Mouse (Mus musculus) MEL (cell line): ENCODE measurements around the gene Rffl. TPM values are rescaled to one million over a fixed set of nuclear protein-coding genes. Genes with fewer than 3 reads are reported as not detected.

Experiments
- DNase-seq: peaks from one replicate; pipeline ENCODE4 v3.0.0; 2011; ENCODE audit warnings: low read depth, low spot score
- H3K27ac ChIP-seq: 2 replicates; pipeline ENCODE4 v1.5.1; 2012; ENCODE audit warnings: low read depth, mild to moderate bottlenecking, control low read depth, low read length, moderate library complexity; ENCODE audit not compliant: control insufficient read depth
- H3K27me3 ChIP-seq, 2 experiments: fragments of 150-350 bp in 1 of 2; sonication (generic) in 1 of 2; 2 replicates each; pipeline ENCODE4 v1.6.1; 2012; ENCODE audit warnings: low read length in 2 of 2, mild to moderate bottlenecking in 2 of 2, improper control_type of control experiment in 1 of 2, moderate library complexity in 1 of 2; ENCODE audit not compliant: insufficient read depth in 2 of 2, control insufficient read depth in 1 of 2
- H3K36me3 ChIP-seq, 2 experiments: 2 replicates each; pipeline ENCODE4 v1.6.1; 2012 to 2014; ENCODE audit warnings: low read length in 2 of 2, improper control_type of control experiment in 1 of 2, inconsistent platforms in 1 of 2, mild to moderate bottlenecking in 1 of 2; ENCODE audit not compliant: insufficient read depth in 2 of 2, control insufficient read depth in 1 of 2
- H3K4me1 ChIP-seq, 2 experiments: fragments of 150-350 bp in 1 of 2; sonication (generic) in 1 of 2; 2 replicates each; pipeline ENCODE4 v1.6.1; 2012; ENCODE audit warnings: low read length in 2 of 2, improper control_type of control experiment in 1 of 2, mild to moderate bottlenecking in 1 of 2; ENCODE audit not compliant: insufficient read depth in 2 of 2, control insufficient read depth in 1 of 2
- H3K4me3 ChIP-seq, 2 experiments: fragments of 150-350 bp in 1 of 2; sonication (generic) in 1 of 2; 2 replicates each; pipeline ENCODE4 v1.5.1; 2012; ENCODE audit warnings: low read depth in 2 of 2, low read length in 2 of 2, mild to moderate bottlenecking in 2 of 2, moderate library complexity in 2 of 2, control low read depth in 1 of 2, improper control_type of control experiment in 1 of 2; ENCODE audit not compliant: control insufficient read depth in 1 of 2, insufficient read depth in 1 of 2
- H3K79me2 ChIP-seq: 2 replicates; pipeline ENCODE4 v1.6.1; 2012; ENCODE audit warnings: mild to moderate bottlenecking, low read length, moderate library complexity; ENCODE audit not compliant: control insufficient read depth, poor library complexity, insufficient read depth
- H3K9ac ChIP-seq: 2 replicates; pipeline ENCODE4 v1.6.1; 2012; ENCODE audit warnings: low read depth, mild to moderate bottlenecking, control low read depth, low read length, moderate library complexity; ENCODE audit not compliant: control insufficient read depth, poor library complexity, severe bottlenecking
- H3K9me3 ChIP-seq: fragments of 150-350 bp; sonication (generic); replicated peaks from 2 replicates; pipeline ENCODE4 v1.6.1; 2012; ENCODE audit warnings: mild to moderate bottlenecking, low read length, improper control_type of control experiment, moderate library complexity; ENCODE audit not compliant: insufficient read depth
- BHLHE40 ChIP-seq: IDR thresholded peaks from 2 replicates; pipeline ENCODE4 v1.6.1; 2012; ENCODE audit warnings: low read depth, mild to moderate bottlenecking, inconsistent platforms, low read length, improper control_type of control experiment, borderline replicate concordance
- CHD1 ChIP-seq: IDR thresholded peaks from 2 replicates; pipeline ENCODE4 v1.6.1; 2012; ENCODE audit warnings: low read depth, mild to moderate bottlenecking, inconsistent platforms, low read length, improper control_type of control experiment
- CTCF ChIP-seq, 3 experiments: IDR thresholded peaks in 2 of 3; conservative IDR thresholded peaks in 1 of 3; 2 replicates each; pipeline ENCODE4 v1.5.1; 2011 to 2012; ENCODE audit warnings: low read length in 3 of 3, low read depth in 2 of 3, mild to moderate bottlenecking in 2 of 3, improper control_type of control experiment in 1 of 3, inconsistent platforms in 1 of 3, mixed read lengths in 1 of 3, moderate library complexity in 1 of 3; ENCODE audit not compliant: control insufficient read depth in 1 of 3, insufficient read depth in 1 of 3, poor library complexity in 1 of 3, severe bottlenecking in 1 of 3
- E2F4 ChIP-seq: IDR thresholded peaks from 2 replicates; pipeline ENCODE4 v1.6.1; 2011; ENCODE audit warnings: low read depth, low read length, improper control_type of control experiment, borderline replicate concordance
- ELF1 ChIP-seq: IDR thresholded peaks from 2 replicates; pipeline ENCODE4 v1.6.1; 2014; ENCODE audit warnings: low read depth, mild to moderate bottlenecking, inconsistent platforms, low read length, improper control_type of control experiment, moderate library complexity
- EP300 ChIP-seq, 2 experiments: IDR thresholded peaks; 2 replicates each; pipeline ENCODE4 v1.6.1; 2011; ENCODE audit warnings: improper control_type of control experiment in 2 of 2, low read length in 2 of 2, low read depth in 1 of 2, mild to moderate bottlenecking in 1 of 2
- ETS1 ChIP-seq: IDR thresholded peaks from 2 replicates; pipeline ENCODE4 v1.6.1; 2012; ENCODE audit warnings: low read depth, mild to moderate bottlenecking, inconsistent platforms, low read length, improper control_type of control experiment, moderate library complexity
- GATA1 ChIP-seq: IDR thresholded peaks from 2 replicates; pipeline ENCODE4 v1.6.1; 2011; ENCODE audit warnings: low read depth, low read length, improper control_type of control experiment
- JUND ChIP-seq: IDR thresholded peaks from 2 replicates; pipeline ENCODE4 v1.6.1; 2011; ENCODE audit warnings: low read depth, mild to moderate bottlenecking, improper control_type of control experiment, low read length
- MAFK ChIP-seq: IDR thresholded peaks from 2 replicates; pipeline ENCODE4 v1.6.1; 2011; ENCODE audit warnings: low read depth, mild to moderate bottlenecking, low read length, improper control_type of control experiment, borderline replicate concordance
- MAX ChIP-seq: IDR thresholded peaks from 2 replicates; pipeline ENCODE4 v1.6.1; 2011; ENCODE audit warnings: low read length, improper control_type of control experiment
- MAZ ChIP-seq: IDR thresholded peaks from 2 replicates; pipeline ENCODE4 v1.6.1; 2012; ENCODE audit warnings: low read depth, mild to moderate bottlenecking, inconsistent platforms, low read length, improper control_type of control experiment
- MEF2A ChIP-seq: IDR thresholded peaks from 2 replicates; pipeline ENCODE4 v1.6.1; 2014; ENCODE audit warnings: low read depth, mild to moderate bottlenecking, inconsistent platforms, low read length, improper control_type of control experiment; ENCODE audit not compliant: poor library complexity, insufficient replicate concordance, severe bottlenecking; ENCODE audit errors: extremely low read depth
- MXI1 ChIP-seq: IDR thresholded peaks from 2 replicates; pipeline ENCODE4 v1.6.1; 2011; ENCODE audit warnings: mild to moderate bottlenecking, low read depth, low read length, improper control_type of control experiment
- MYC ChIP-seq: IDR thresholded peaks from 2 replicates; pipeline ENCODE4 v1.6.1; 2011; ENCODE audit warnings: low read depth, mild to moderate bottlenecking, low read length, improper control_type of control experiment, moderate library complexity
- NELFE ChIP-seq: IDR thresholded peaks from 2 replicates; pipeline ENCODE4 v1.6.1; 2011; ENCODE audit warnings: low read depth, low read length, improper control_type of control experiment
- NRF1 ChIP-seq: IDR thresholded peaks from 2 replicates; pipeline ENCODE4 v1.6.1; 2014; ENCODE audit warnings: low read depth, mild to moderate bottlenecking, inconsistent platforms, low read length, improper control_type of control experiment, moderate library complexity; ENCODE audit not compliant: poor library complexity, insufficient read depth, severe bottlenecking
- POLR2AphosphoS2 ChIP-seq: IDR thresholded peaks from 2 replicates; pipeline ENCODE4 v1.6.1; 2011; ENCODE audit warnings: low read length, improper control_type of control experiment
- POLR2AphosphoS5 ChIP-seq: IDR thresholded peaks from 2 replicates; pipeline ENCODE4 v1.6.1; 2012; ENCODE audit warnings: low read depth, borderline replicate concordance, mild to moderate bottlenecking, inconsistent platforms, low read length, moderate library complexity, mixed read lengths
- RCOR1 ChIP-seq: IDR thresholded peaks from 2 replicates; pipeline ENCODE4 v1.6.1; 2012; ENCODE audit warnings: low read depth, mild to moderate bottlenecking, inconsistent platforms, low read length, improper control_type of control experiment
- SIN3A ChIP-seq: IDR thresholded peaks from 2 replicates; pipeline ENCODE4 v1.6.1; 2012; ENCODE audit warnings: low read length, improper control_type of control experiment, inconsistent platforms
- TBP ChIP-seq: IDR thresholded peaks from 2 replicates; pipeline ENCODE4 v1.8.0; 2011; ENCODE audit warnings: low read depth, low read length, improper control_type of control experiment
- TCF12 ChIP-seq: IDR thresholded peaks from 2 replicates; pipeline ENCODE4 v1.6.1; 2014; ENCODE audit warnings: low read depth, mild to moderate bottlenecking, inconsistent platforms, low read length, improper control_type of control experiment, moderate library complexity
- USF1 ChIP-seq: IDR thresholded peaks from 2 replicates; pipeline ENCODE4 v1.6.1; 2014; ENCODE audit warnings: low read depth, mild to moderate bottlenecking, inconsistent platforms, low read length, improper control_type of control experiment, moderate library complexity
- ZC3H11A ChIP-seq: IDR thresholded peaks from 2 replicates; pipeline ENCODE4 v1.6.1; 2012; ENCODE audit warnings: low read depth, mild to moderate bottlenecking, inconsistent platforms, low read length, improper control_type of control experiment
- ZKSCAN1 ChIP-seq: IDR thresholded peaks from 2 replicates; pipeline ENCODE4 v1.6.1; 2012; ENCODE audit warnings: low read depth, mild to moderate bottlenecking, inconsistent platforms, low read length, improper control_type of control experiment, moderate library complexity
- ZMIZ1 ChIP-seq: IDR thresholded peaks from 2 replicates; pipeline ENCODE4 v1.6.1; 2012; ENCODE audit warnings: low read depth, mild to moderate bottlenecking, inconsistent platforms, low read length, improper control_type of control experiment, moderate library complexity
- ZNF384 ChIP-seq: IDR thresholded peaks from 2 replicates; pipeline ENCODE4 v1.6.1; 2012; ENCODE audit warnings: low read depth, mild to moderate bottlenecking, inconsistent platforms, low read length, improper control_type of control experiment
- polyA plus RNA-seq, 2 experiments: library from polyadenylated mRNA; stranded (reverse) in 1 of 2; unstranded in 1 of 2; fragments of >175 nt in 1 of 2; fragments of >200 nt in 1 of 2; gene quantifications; 2 replicates each; pipeline versions ENCODE4 v1.2.1 to v1.2.4; 2012; ENCODE audit warnings: low replicate concordance in 2 of 2, low read depth in 1 of 2; ENCODE audit not compliant: insufficient read length in 2 of 2, insufficient read depth in 1 of 2, missing spikeins in 1 of 2
- total RNA-seq: library from RNA; depleted of rRNA; stranded (reverse); fragments of 300-350 nt; gene quantifications from 2 replicates; pipeline ENCODE4 v1.2.3, GENCODE M21; 2012

Gene Rffl
- total and polyA plus RNA-seq, 3 experiments, result 15.2 to 17.8 TPM; not detected in 1

DNA sequence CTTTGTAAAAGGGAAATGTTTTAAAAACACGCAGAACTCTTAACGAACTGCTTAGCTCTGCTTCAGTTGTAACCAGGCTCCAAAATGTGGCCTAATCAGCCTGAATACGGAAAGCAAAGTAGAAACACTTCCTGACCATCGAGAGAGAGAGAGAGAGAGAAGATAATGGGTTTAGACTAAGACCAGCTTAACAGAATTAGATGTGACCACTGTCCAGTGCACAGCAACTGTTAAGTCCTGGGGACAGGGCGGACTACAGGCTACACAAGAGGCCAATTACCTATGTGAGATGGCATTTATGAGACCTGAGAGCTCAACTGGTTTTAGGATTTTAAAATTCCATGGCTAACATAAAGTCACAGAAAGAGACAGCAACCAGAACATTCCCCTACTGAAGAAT, 3.1 kb downstream of the Rffl start:
- no peak for DNase-seq
- Histone ChIP-seq H3K4me1 (peaks cover 20 to 40% of the 10 kb centered on the region in 2 experiments), H3K27me3 (no peaks in the 10 kb centered on the region), H3K79me2 (peaks cover 15% of the 10 kb centered on the region), H3K27ac (no peak overlapping the region), H3K4me3 (no peak overlapping the region), H3K36me3 (peaks cover 0 to 50% of the 10 kb centered on the region in 2 experiments; a peak in 2 of 4 replicates), H3K9me3 (no peaks in the 10 kb centered on the region), H3K9ac (no peak overlapping the region)
- TF ChIP-seq MYC (no peak), MXI1 (no peak), CHD1 (no peak), GATA1 (no peak), BHLHE40 (no peak), RCOR1 (no peak), MAFK (no peak), E2F4 (no peak), JUND (no peak), MAX (no peak), USF1 (no peak), NELFE (no peak)

- Histone ChIP-seq H3K27ac (peak overlapping the region; percentile 55), H3K27me3 (no peaks in the 10 kb centered on the region), H3K9ac (peak overlapping the region; percentile 57), H3K4me1 (peaks cover 21 to 40% of the 10 kb centered on the region in 2 experiments), H3K36me3 (peaks cover 0 to 51% of the 10 kb centered on the region in 2 experiments; a peak in 2 of 4 replicates), H3K9me3 (no peaks in the 10 kb centered on the region), H3K4me3 (peak overlapping the region; percentile 37 to 39), H3K79me2 (peaks cover 15% of the 10 kb centered on the region)
- DNase-seq, result peak; percentile 62
- no peak for TF ChIP-seq POLR2AphosphoS2
- TF ChIP-seq RCOR1, result peak; percentile 66; the same call in 1 of the 2 replicates
- TF ChIP-seq USF1, result no peak
- TF ChIP-seq POLR2AphosphoS5, result no peak
- TF ChIP-seq ZC3H11A, result no peak
- TF ChIP-seq MXI1, result peak; percentile 36; the same call in 1 of the 2 replicates
- no peak for TF ChIP-seq CHD1
- 0 out of 2 replicates have a peak, but pooled peaks have one; percentile 19 for TF ChIP-seq TCF12
- TF ChIP-seq MAX, result no peak
- TF ChIP-seq MAFK, result no peak
- peak; percentile 37; the same call in 1 of the 2 replicates for TF ChIP-seq MAZ
- TF ChIP-seq E2F4, result no peak
- peak; percentile 41; the same call in 1 of the 2 replicates for TF ChIP-seq ETS1
- no peak for TF ChIP-seq MEF2A
- peak; percentile 63 to 68 for TF ChIP-seq EP300 (IDR thresholded peaks at IDR 0.05; ENCODE audit: low read depth in 1 of 2, low read length in 2 of 2)
- peak; percentile 66; the same call in 1 of the 2 replicates for TF ChIP-seq ZNF384
- peak; percentile 67; the same call in 1 of the 2 replicates for TF ChIP-seq SIN3A
- TF ChIP-seq CTCF (IDR thresholded peaks at IDR 0.05 in 2 of 3, conservative IDR thresholded peaks at IDR 0.05 in 1 of 3; ENCODE audit: control insufficient read depth in 1 of 3, insufficient read depth in 1 of 3, low read depth in 2 of 3, low read length in 3 of 3, poor library complexity in 1 of 3, severe bottlenecking in 1 of 3), result no peak
- TF ChIP-seq ZMIZ1, result no peak
- no peak for TF ChIP-seq BHLHE40
- no peak for TF ChIP-seq ELF1
- no peak for TF ChIP-seq ZKSCAN1
- TF ChIP-seq NRF1, result no peak
- TF ChIP-seq GATA1, result peak; percentile 58
- TF ChIP-seq TBP, result no peak
Measured at GRCm38 (mm10) chr11:82866850-82867564, 4.0 kb downstream of the Rffl start.
